Comparison of ENCODE assay signal across 27 mouse cellular contexts in the genomic region with DNA sequence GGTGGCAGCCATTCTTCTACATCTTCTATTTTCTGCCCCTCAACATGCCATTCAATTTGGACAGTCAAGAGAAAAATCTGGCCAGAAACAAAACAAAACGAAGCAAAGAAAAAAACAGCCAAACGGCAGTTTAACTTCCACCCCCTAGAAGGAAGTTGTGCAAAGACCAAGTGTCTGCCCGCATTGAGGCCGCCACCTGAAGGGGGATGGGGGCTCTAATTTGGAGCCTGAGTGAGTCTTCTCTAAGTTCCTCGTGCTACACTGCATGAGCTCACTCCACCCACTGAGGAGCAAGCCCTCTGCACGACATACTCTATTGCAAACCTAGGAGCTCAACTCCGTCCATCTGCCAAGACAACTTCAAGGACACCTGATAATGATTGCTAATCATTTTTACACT.
A peak's percentile ranks its signal among the peaks of the same experiment; 100 is the strongest.
DNase-seq lines count a peak whose midpoint lies in the region; ATAC-seq and TF ChIP-seq lines count a peak whose summit lies in the region.
"Had no signal": no experiment of that assay in that cellular context is flagged by ENCODE, and none has a peak within 500 bp of the region (broad histone marks: within the 10 kb centered on the region; RNA-seq: fewer than 3 reads in every experiment).

No protein-coding gene starts in this region.

- 75% methylated on average over 7 of the region's 7 CpGs for WGBS in heart, embryonic 10.5 days
- 35% methylated on average over 7 of the region's 7 CpGs for WGBS in liver, postnatal 0 days (ENCODE audit: insufficient replicate concordance)
- WGBS in neural tube, embryonic 15.5 days: 81% methylated on average over 7 of the region's 7 CpGs

- H3K27ac ChIP-seq in heart, embryonic 10.5 days: no peak overlapping the region
- H3K27ac ChIP-seq in liver, postnatal 0 days (ENCODE audit: low read depth): no peak overlapping the region
- no peak overlapping the region for H3K27ac ChIP-seq in neural tube, embryonic 15.5 days (replicated peaks)
- H3K27ac ChIP-seq: embryonic facial prominence, embryonic 10.5 days; embryonic facial prominence, embryonic 13.5 days; forebrain, embryonic 12.5 days; forebrain, embryonic 15.5 days; hindbrain, embryonic 14.5 days; hindbrain, postnatal 0 days had no signal

- peak; percentile 41 for DNase-seq in heart, embryonic 10.5 days (ENCODE audit: low spot score)
- DNase-seq in heart, postnatal 4 days: no peak
- DNase-seq in 416B (ENCODE audit: low read depth): peak; percentile 4
- DNase-seq in liver, postnatal 0 days: peak; percentile 28
- DNase-seq in layer of hippocampus, adult 11-12 months (ENCODE audit: low spot score): no peak
- no peak for DNase-seq in urinary bladder, postnatal 36 days (ENCODE audit: low spot score in 2 of 2)
- DNase-seq: adrenal gland, adult 8-10 months; adrenal gland, postnatal 25 days; cerebellum, adult 18-20 months; cerebellum, adult 9-10 months; cerebellum, postnatal 14 days; embryo, embryonic 11 days; gastrocnemius, postnatal 36 days; heart, adult 18-20 months had no signal

- no peak for TF ChIP-seq CTCF in liver, postnatal 0 days (IDR thresholded peaks at IDR 0.05; ENCODE audit: low read depth)

- no peak overlapping the region for H3K9ac ChIP-seq in liver, postnatal 0 days (replicated peaks)
- no peak overlapping the region for H3K9ac ChIP-seq in neural tube, embryonic 15.5 days (replicated peaks)
- H3K9ac ChIP-seq: embryonic facial prominence, embryonic 13.5 days; forebrain, embryonic 12.5 days; forebrain, embryonic 15.5 days; hindbrain, embryonic 14.5 days had no signal

- peak; percentile 81 for ATAC-seq in common myeloid progenitor, adult 5-6 weeks (replicated peaks; ENCODE audit: low read depth, poor library complexity, severe bottlenecking)
- no peak for ATAC-seq in liver, postnatal 0 days
- ATAC-seq in neural tube, embryonic 15.5 days (ENCODE audit: low FRiP score): no peak
- ATAC-seq: activated CD4-positive, CD25-positive, alpha-beta regulatory T cell, adult 4 months; CD4-positive, CD25-positive, alpha-beta regulatory T cell, adult 4 months; forebrain, embryonic 15.5 days; hindbrain, postnatal 0 days; inflammation-experienced regulatory T-cells, adult 6 months; intestine, embryonic 16.5 days had no signal

- H3K4me3 ChIP-seq in heart, embryonic 10.5 days: no peak overlapping the region
- no peak overlapping the region for H3K4me3 ChIP-seq in liver, postnatal 0 days (ENCODE audit: low read depth, low read length)
- no peak overlapping the region for H3K4me3 ChIP-seq in neural tube, embryonic 15.5 days (replicated peaks)
- H3K4me3 ChIP-seq: embryonic facial prominence, embryonic 10.5 days; embryonic facial prominence, embryonic 13.5 days; erythroblast, embryonic 14.5 days; forebrain, embryonic 12.5 days; forebrain, embryonic 15.5 days had no signal

- H3K27me3 ChIP-seq in heart, embryonic 10.5 days (ENCODE audit: insufficient read depth, poor library complexity, severe bottlenecking): no peaks in the 10 kb centered on the region
- H3K27me3 ChIP-seq in liver, postnatal 0 days (ENCODE audit: insufficient read depth, low read length): no peaks in the 10 kb centered on the region
- no peaks in the 10 kb centered on the region for H3K27me3 ChIP-seq in neural tube, embryonic 15.5 days (replicated peaks)
- H3K27me3 ChIP-seq: embryonic facial prominence, embryonic 13.5 days; forebrain, embryonic 12.5 days; forebrain, embryonic 15.5 days had no signal

- no peaks in the 10 kb centered on the region for H3K4me1 ChIP-seq in heart, embryonic 10.5 days
- no peaks in the 10 kb centered on the region for H3K4me1 ChIP-seq in liver, postnatal 0 days (ENCODE audit: insufficient read depth)
- no peaks in the 10 kb centered on the region for H3K4me1 ChIP-seq in neural tube, embryonic 15.5 days
- H3K4me1 ChIP-seq: embryonic facial prominence, embryonic 10.5 days; embryonic facial prominence, embryonic 13.5 days; forebrain, embryonic 12.5 days; forebrain, embryonic 15.5 days had no signal

- H3K4me2 ChIP-seq in liver, postnatal 0 days (ENCODE audit: low read depth, low read length): no peak overlapping the region
- no peak overlapping the region for H3K4me2 ChIP-seq in neural tube, embryonic 15.5 days
- H3K4me2 ChIP-seq: embryonic facial prominence, embryonic 13.5 days; forebrain, embryonic 12.5 days; forebrain, embryonic 15.5 days; hindbrain, embryonic 14.5 days had no signal

- TF ChIP-seq EP300 in liver, postnatal 0 days (IDR thresholded peaks at IDR 0.05; ENCODE audit: low read depth): no peak

- no peaks in the 10 kb centered on the region for H3K36me3 ChIP-seq in heart, embryonic 10.5 days
- no peaks in the 10 kb centered on the region for H3K36me3 ChIP-seq in liver, postnatal 0 days (replicated peaks; ENCODE audit: insufficient read depth, low read length)
- H3K36me3 ChIP-seq in neural tube, embryonic 15.5 days: no peaks in the 10 kb centered on the region
- H3K36me3 ChIP-seq: embryonic facial prominence, embryonic 10.5 days; embryonic facial prominence, embryonic 13.5 days; forebrain, embryonic 12.5 days; forebrain, embryonic 15.5 days had no signal

- no peaks in the 10 kb centered on the region for H3K9me3 ChIP-seq in heart, embryonic 10.5 days
- H3K9me3 ChIP-seq in liver, postnatal 0 days (ENCODE audit: low read length): no peaks in the 10 kb centered on the region
- no peaks in the 10 kb centered on the region for H3K9me3 ChIP-seq in neural tube, embryonic 15.5 days (replicated peaks)
- H3K9me3 ChIP-seq: embryonic facial prominence, embryonic 10.5 days; embryonic facial prominence, embryonic 13.5 days; forebrain, embryonic 12.5 days; forebrain, embryonic 15.5 days had no signal

Comparison
In these comparisons a context has a peak if more than half of its experiments do, and no peak if none do; other contexts are left out.
1. DNase-seq: peak in heart, embryonic 10.5 days (single experiment), 416B (single experiment) and liver, postnatal 0 days (single experiment); none in heart, postnatal 4 days (single experiment), layer of hippocampus, adult 11-12 months (single experiment) and urinary bladder, postnatal 36 days (0 of 2).